Mouse (Mus musculus): ENCODE results near the gene Hdac1. TPM values are rescaled to one million over a fixed set of nuclear protein-coding genes. Genes with fewer than 3 reads are reported as not detected.
A peak's percentile ranks its signal among the peaks of the same experiment; 100 is the strongest.
"Not testable (repeated sequence)": the region's sequence is repeated elsewhere in the genome, so short reads cannot be mapped to it uniquely, and the experiment has no call there.

The Hdac1 gene
- polyA plus RNA-seq, 1 experiment from 2014 or later, result 86.1 TPM

DNA sequence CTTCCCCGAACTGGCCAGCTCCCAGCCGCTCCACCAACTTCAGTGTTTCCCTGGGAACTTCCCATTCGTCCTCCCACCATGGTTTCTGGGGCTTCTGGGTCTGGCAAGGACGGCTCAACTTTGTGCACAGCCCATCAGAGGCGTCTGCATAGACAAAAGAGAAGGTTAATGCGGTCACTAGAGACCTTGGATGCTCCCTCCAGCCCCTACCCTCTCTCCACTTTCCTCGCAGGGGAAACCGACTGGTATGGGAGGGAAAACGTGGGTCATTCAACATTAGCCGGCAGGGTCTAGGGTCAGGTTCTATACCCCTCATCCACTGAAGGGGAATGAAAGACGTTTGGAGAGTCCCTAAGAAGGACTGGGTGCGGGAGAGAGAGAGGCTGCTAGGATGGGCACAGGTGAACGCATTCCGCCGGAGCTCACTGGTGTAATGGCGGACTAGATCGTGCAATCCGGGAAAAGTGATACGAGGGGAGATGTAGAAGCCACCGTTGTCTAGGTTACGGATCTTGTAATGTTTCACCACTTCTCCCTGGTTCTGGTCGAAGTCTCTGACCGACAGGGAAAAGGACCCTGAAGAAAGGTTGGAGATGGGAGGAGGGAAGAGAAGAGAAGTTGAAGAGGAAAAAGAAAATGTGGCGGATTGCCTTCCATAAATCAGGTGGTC is 13.5 kb upstream of the Hdac1 start:
- Histone ChIP-seq H3K9me3 (no peaks in the 10 kb centered on the region), H3K4me3 (peak overlapping the region; percentile 48), H3K4me1 (peaks cover 11% of the 10 kb centered on the region), H3K9ac (peak overlapping the region; percentile 47), H3K27ac (peak overlapping the region; percentile 73), H3K4me2 (peak overlapping the region; percentile 67), H3K27me3 (replicated peaks) (no peaks in the 10 kb centered on the region), H3K36me3 (replicated peaks) (no peaks in the 10 kb centered on the region)
- WGBS, result under 1% methylated on average over 24 of the region's 24 CpGs
- peak; percentile 78 for ATAC-seq (replicated peaks)

DNA sequence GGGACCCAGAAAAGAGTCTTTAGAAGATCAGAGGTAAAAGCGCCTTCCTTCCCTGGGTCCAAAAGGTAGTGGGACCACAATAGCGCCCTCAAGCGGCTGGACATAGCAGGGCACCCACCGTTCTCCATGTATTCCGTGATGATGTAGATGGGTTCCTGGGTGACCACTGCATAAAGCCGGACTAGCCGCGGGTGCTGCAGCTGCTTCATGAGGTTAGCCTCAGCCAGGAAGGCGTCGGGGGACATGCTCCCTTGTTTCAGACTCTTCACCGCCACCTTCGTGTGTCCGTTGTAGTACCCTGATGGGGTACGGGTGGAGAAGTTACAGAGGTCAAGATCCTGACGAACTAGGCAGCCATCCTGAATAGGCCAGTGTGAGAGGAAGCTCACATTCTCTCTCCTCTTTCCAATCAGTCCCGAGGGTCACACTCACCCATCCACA is 12.9 kb upstream of the Hdac1 start:
- peaks cover 11% of the 10 kb centered on the region for H3K4me1 ChIP-seq
- H3K9me3 ChIP-seq, result no peaks in the 10 kb centered on the region
- H3K9ac ChIP-seq, result no peak overlapping the region; the same call in 1 of the 2 replicates
- 4% methylated on average over 16 of the region's 16 CpGs for WGBS
- H3K36me3 ChIP-seq (replicated peaks), result no peaks in the 10 kb centered on the region
- H3K4me3 ChIP-seq, result peak overlapping the region; percentile 48
- H3K4me2 ChIP-seq, result peak overlapping the region; percentile 67
- H3K27ac ChIP-seq, result no peak overlapping the region
- no peak; the same call in 1 of the 2 replicates for ATAC-seq (replicated peaks)
- no peaks in the 10 kb centered on the region for H3K27me3 ChIP-seq (replicated peaks)

DNA sequence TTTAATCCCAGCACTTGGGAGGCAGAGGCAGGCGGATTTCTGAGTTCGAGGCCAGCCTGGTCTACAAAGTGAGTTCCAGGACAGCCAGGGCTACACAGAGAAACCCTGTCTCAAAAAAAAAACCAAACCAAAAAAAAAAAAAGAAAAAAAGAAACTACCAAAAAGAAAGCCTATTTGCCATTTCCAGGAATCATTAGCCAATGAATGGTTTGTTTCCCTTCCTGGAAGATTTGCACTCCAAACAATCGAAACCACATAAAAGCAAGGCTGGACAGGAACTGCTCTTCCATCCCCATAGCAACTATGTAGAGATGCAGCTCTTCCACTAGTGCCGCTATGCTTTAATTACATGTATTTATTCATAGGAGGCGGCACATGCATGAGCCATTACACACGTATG is 12.0 kb upstream of the Hdac1 start:
- peaks cover 11% of the 10 kb centered on the region for H3K4me1 ChIP-seq
- not testable (repeated sequence) for H3K4me3 ChIP-seq; H3K9me3 ChIP-seq; ATAC-seq (replicated peaks); H3K36me3 ChIP-seq (replicated peaks); H3K27ac ChIP-seq; H3K9ac ChIP-seq; H3K27me3 ChIP-seq (replicated peaks)
- H3K4me2 ChIP-seq, result peak overlapping the region; percentile 67
- 65% methylated on average over 6 of the region's 6 CpGs for WGBS

DNA sequence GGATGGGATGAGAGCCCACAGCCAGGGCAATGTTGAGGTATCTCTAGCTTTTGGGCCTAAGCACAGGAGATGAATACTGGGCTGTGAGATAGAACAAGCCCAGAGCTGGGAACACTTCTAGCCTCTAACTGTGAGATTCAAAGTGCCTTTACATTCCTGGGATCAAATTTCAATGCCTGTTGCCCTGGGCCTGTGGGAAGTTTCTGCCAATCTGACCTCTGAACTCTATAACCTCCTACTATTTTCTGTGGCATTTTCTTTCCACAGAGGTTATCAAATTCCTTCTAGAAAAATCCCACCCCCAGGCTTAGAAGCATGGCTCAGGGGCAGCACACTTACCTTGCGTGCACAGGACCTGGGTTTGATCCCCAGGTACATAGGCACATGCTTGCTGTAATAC is 7.8 kb upstream of the Hdac1 start:
- Histone ChIP-seq H3K36me3 (replicated peaks) (no peaks in the 10 kb centered on the region), H3K4me2 (no peak overlapping the region), H3K9me3 (no peaks in the 10 kb centered on the region), H3K4me1 (peaks cover 1% of the 10 kb centered on the region), H3K9ac (no peak overlapping the region), H3K4me3 (no peak overlapping the region), H3K27ac (no peak overlapping the region), H3K27me3 (replicated peaks) (no peaks in the 10 kb centered on the region)
- WGBS, result 83% methylated on average over 1 of the region's 1 CpGs
- ATAC-seq (replicated peaks), result no peak

DNA sequence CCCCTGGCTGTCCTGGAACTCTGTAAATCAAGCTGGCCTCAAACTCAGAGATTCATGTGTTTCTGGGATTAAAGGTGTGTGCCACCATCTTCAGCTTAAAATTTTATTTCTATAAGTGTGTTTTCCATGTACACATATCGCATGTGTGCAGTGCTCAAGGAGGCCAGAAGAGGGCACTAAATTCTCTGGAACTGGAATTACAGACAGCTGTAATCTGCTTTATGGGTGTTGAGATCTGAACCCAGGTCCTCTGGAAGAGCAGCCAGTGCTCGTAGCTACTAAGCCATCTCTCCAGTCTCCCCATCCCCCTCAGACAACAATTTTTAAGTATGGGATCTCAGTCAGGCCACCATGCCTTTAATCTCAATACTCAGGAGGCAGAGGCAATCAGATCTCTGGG is 6.8 kb upstream of the Hdac1 start:
- ATAC-seq (replicated peaks), result no peak
- no peaks in the 10 kb centered on the region for H3K36me3 ChIP-seq (replicated peaks)
- H3K27me3 ChIP-seq (replicated peaks), result no peaks in the 10 kb centered on the region
- H3K9ac ChIP-seq, result no peak overlapping the region
- no peaks in the 10 kb centered on the region for H3K4me1 ChIP-seq
- no peak overlapping the region for H3K27ac ChIP-seq
- WGBS, result 92% methylated on average over 2 of the region's 2 CpGs
- H3K9me3 ChIP-seq, result no peaks in the 10 kb centered on the region
- H3K4me3 ChIP-seq, result no peak overlapping the region
- no peak overlapping the region for H3K4me2 ChIP-seq

DNA sequence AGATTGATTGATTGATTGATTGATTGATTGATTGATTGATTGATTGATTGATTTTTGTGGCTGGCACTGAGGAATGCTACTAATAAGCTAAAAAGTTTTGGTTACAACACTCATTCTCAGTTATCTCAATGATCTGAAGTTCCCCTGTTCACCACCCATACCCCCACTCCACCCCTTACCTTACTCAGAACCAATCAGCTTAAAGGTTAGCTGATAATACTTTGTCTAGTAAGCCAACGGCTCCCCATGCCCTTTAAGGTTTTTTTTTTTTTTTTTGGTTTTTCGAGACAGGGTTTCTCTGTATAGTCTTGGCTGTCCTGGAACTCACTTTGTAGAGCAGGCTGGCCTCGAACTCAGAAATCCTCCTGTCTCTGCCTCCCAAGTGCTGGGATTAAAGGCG is 5.1 kb upstream of the Hdac1 start:
- H3K27me3 ChIP-seq (replicated peaks); H3K4me3 ChIP-seq; ATAC-seq (replicated peaks); H3K36me3 ChIP-seq (replicated peaks); H3K4me2 ChIP-seq; H3K9me3 ChIP-seq; H3K9ac ChIP-seq; H3K27ac ChIP-seq; H3K4me1 ChIP-seq: not testable (repeated sequence)
- 84% methylated on average over 4 of the region's 4 CpGs for WGBS

DNA sequence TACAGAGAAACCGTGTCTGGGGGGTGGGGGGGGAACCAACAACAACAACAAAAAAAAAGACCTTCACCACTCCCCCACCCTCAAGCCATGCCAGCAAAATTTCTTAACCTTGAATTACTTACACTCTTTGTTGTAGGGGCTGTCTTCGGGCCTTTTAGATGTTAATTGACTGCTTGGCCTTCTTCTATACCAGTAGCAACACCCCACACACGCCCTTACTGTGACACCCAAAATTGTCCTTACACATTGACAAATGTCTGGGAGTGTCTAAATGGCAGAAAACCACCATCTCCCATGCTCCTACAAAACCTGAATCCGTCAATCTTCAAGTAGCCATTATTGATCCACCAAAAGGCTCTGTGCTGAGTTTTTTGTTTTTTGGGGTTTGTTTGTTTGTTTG is 1.6 kb upstream of the Hdac1 start:
- no peaks in the 10 kb centered on the region for H3K27me3 ChIP-seq (replicated peaks)
- H3K4me3 ChIP-seq, result no peak overlapping the region
- H3K27ac ChIP-seq, result no peak overlapping the region
- no peaks in the 10 kb centered on the region for H3K36me3 ChIP-seq (replicated peaks)
- H3K9me3 ChIP-seq, result no peaks in the 10 kb centered on the region
- H3K9ac ChIP-seq, result no peak overlapping the region
- H3K4me1 ChIP-seq, result peaks cover 16% of the 10 kb centered on the region
- no peak overlapping the region for H3K4me2 ChIP-seq
- no peak for ATAC-seq (replicated peaks)
- 86% methylated on average over 4 of the region's 4 CpGs for WGBS

DNA sequence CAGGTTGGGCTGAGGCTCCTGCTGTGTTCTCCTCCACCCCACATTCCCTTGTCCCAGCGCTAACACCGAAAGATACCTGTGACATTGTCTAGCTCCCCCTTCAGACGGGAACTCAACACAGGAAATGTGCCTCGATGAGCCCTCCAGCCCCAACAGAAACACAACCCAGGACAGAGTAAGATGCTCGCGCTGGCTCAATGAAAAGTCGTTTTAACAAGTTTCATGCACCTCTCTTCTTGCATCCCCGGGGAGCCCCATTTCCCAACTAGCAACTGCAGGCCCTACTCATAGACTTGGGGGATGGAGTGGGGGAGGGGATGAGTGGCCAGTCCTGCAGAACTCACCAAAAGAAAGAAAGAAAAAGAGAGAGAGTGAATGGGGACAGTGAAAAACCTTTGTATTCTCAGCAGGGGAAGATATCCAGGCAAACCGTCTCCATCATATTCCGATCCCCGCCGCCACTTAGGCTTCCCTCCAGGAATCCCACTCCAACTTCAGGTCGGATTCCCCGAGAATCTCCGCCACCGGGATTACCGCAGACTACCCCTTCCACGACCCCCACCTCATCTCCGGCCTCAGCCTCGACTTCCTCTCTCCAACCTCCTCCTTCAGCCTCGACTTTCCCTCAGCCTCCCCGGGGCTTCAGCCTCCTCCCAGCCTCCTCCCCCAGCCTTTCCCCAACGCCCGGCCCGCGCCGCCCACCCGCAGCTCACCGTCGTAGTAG is 483 bp downstream of the Hdac1 start:
- peak; percentile 24 for ATAC-seq (replicated peaks)
- WGBS, result 1% methylated on average over 30 of the region's 30 CpGs
- H3K9me3 ChIP-seq, result no peaks in the 10 kb centered on the region
- peak overlapping the region; percentile 65 for H3K9ac ChIP-seq
- H3K4me3 ChIP-seq, result peak overlapping the region; percentile 69
- H3K27me3 ChIP-seq (replicated peaks), result no peaks in the 10 kb centered on the region
- peaks cover 16% of the 10 kb centered on the region for H3K4me1 ChIP-seq
- peak overlapping the region; percentile 73 for H3K4me2 ChIP-seq
- H3K27ac ChIP-seq, result peak overlapping the region; percentile 74
- H3K36me3 ChIP-seq (replicated peaks), result no peaks in the 10 kb centered on the region

DNA sequence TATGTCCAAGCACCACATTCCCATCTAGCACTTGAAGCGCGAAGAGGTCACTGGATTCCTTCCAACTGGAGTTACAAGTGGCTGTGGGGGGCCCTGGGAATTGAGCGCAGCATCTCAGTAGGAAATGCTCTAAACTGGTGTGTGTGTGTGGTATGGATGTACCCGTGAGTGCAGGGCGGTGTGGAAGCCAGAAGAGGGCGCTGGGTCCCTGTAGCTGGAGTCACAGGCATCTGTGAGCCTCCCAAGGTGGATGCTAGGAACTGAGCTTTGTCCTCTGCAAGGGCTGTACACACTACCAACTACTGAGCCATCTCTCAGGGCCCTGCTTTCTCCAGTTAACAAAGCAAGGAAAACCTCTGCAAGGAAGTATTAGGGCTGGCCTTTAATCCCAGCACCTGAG is 2.5 kb downstream of the Hdac1 start:
- Histone ChIP-seq H3K4me3 (no peak overlapping the region), H3K9ac (no peak overlapping the region), H3K9me3 (no peaks in the 10 kb centered on the region), H3K4me2 (no peak overlapping the region), H3K27me3 (replicated peaks) (no peaks in the 10 kb centered on the region), H3K27ac (no peak overlapping the region), H3K36me3 (replicated peaks) (no peaks in the 10 kb centered on the region), H3K4me1 (peaks cover 16% of the 10 kb centered on the region)
- no peak for ATAC-seq (replicated peaks)
- 94% methylated on average over 6 of the region's 6 CpGs for WGBS

DNA sequence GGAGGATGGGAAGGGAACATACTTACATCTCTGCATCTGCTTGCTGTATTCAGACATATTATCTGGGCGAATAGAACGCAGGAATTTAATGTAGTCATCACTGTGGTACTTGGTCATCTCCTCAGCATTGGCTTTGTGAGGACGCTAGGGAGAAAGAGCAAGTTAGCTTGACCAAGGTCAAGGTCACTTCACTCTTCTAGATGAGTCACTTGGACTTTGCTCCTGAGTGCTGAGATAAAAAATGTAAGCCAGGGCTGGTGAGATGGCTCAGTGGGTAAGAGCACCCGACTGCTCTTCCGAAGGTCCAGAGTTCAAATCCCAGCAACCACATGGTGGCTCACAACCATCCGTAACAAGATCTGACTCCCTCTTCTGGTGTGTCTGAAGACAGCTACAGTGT is 13.6 kb downstream of the Hdac1 start:
- not testable (repeated sequence) for H3K4me3 ChIP-seq; H3K27me3 ChIP-seq (replicated peaks); ATAC-seq (replicated peaks); H3K4me2 ChIP-seq; H3K27ac ChIP-seq; H3K4me1 ChIP-seq; H3K9ac ChIP-seq; H3K9me3 ChIP-seq
- peaks cover 25% of the 10 kb centered on the region; the same call in 1 of the 2 replicates for H3K36me3 ChIP-seq (replicated peaks)
- 97% methylated on average over 6 of the region's 6 CpGs for whole genome bisulfite sequencing

DNA sequence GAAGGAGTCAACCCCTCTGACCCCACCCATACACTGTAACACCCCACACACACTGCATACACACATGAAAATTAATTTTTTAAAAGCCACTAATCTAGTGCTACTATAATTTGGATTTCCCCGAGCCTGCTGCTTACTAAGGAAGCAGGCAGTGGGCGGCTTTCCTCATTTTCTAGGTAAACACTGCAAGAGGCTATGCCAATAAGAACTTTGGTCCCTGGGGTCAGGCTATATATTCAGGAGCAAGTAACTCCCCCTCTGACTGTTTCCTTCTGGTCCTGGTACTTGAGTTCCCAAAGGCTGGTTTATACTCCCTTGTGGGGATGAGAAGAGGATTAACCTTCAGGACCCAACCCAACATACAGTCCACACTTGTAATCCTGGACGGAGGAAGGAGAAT is 16.6 kb downstream of the Hdac1 start:
- 80% methylated on average over 3 of the region's 3 CpGs for WGBS
- H3K9me3 ChIP-seq, result no peaks in the 10 kb centered on the region
- no peaks in the 10 kb centered on the region for H3K27me3 ChIP-seq (replicated peaks)
- H3K36me3 ChIP-seq (replicated peaks), result peaks cover 26% of the 10 kb centered on the region; the same call in 1 of the 2 replicates
- no peak overlapping the region for H3K4me2 ChIP-seq
- no peak for ATAC-seq (replicated peaks)
- no peaks in the 10 kb centered on the region for H3K4me1 ChIP-seq
- H3K27ac ChIP-seq, result no peak overlapping the region
- no peak overlapping the region for H3K4me3 ChIP-seq
- no peak overlapping the region for H3K9ac ChIP-seq

DNA sequence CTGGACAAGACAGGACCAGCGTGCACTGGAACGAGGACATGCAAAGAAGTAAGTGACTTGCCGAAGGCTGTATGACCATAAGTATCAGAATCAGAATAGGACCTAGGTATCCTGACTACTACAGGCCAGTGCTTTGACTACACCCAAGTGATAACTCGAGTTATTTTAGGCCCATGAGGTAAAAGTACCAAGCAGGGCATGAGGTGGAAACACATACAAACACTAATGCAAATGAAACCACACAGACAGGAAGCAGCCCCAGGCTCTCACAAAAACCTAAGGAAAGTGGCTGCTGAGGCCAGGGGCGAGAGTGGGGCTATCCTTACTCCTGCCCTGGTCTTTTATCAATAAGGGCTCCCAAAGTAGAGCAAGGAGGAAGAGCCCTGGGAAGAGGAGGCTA is 17.2 kb downstream of the Hdac1 start:
- no peaks in the 10 kb centered on the region for H3K9me3 ChIP-seq
- 94% methylated on average over 5 of the region's 5 CpGs for WGBS
- no peak for ATAC-seq (replicated peaks)
- no peaks in the 10 kb centered on the region for H3K4me1 ChIP-seq
- H3K27me3 ChIP-seq (replicated peaks), result no peaks in the 10 kb centered on the region
- H3K27ac ChIP-seq, result no peak overlapping the region
- H3K4me2 ChIP-seq, result no peak overlapping the region
- H3K9ac ChIP-seq, result no peak overlapping the region
- H3K4me3 ChIP-seq, result no peak overlapping the region
- H3K36me3 ChIP-seq (replicated peaks), result peaks cover 23% of the 10 kb centered on the region; the same call in 1 of the 2 replicates

DNA sequence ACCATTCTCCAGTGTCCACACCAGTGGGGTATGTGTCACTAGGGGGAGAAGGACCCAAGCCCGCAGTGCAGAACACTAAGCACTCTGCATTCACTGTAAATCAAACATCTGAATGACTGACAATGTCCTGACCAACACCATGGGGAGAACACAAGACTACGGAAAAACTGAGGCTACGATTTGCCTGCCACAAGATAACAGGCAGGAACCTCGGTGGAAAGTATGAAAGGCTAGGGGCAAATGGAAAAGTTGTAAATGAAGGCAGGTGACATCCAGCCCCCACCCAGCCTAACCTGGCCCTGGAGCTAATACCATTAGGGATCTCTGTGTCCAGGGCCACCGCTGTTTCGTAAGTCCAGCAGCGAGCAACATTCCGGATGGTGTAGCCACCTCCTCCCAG is 24.0 kb downstream of the Hdac1 start:
- Histone ChIP-seq H3K9me3 (no peaks in the 10 kb centered on the region), H3K9ac (no peak overlapping the region), H3K27ac (no peak overlapping the region), H3K36me3 (replicated peaks) (peaks cover 35% of the 10 kb centered on the region), H3K27me3 (replicated peaks) (no peaks in the 10 kb centered on the region), H3K4me1 (peaks cover 22% of the 10 kb centered on the region), H3K4me3 (no peak overlapping the region), H3K4me2 (no peak overlapping the region)
- ATAC-seq (replicated peaks), result no peak
- 94% methylated on average over 8 of the region's 8 CpGs for WGBS
